9 mouse cellular contexts compared by ENCODE assay signal in the genomic region with DNA sequence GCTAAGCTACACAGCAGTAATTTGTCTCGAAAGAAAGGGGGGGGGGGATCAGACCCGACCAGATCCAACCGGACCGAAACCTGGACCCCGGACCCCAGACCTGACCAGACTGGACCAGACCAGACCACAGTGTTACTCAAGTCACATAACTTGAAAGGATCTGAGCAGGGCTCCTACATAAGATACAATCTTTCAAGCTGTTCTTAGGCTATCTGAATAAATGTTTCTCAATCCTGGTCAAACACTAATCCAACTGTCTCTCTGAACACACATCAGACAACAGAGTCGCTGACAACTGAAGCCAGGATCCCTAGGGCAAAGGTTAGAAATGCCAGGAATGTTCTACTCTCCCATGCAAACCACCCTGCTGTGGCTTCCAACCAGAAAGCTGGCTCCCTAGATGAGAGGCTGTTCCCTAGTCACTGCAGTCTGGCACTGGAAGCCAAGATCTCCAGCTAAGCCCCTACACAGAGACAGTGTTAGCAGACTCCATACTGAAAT. TPM values are rescaled to one million over a fixed set of nuclear protein-coding genes. Genes with fewer than 3 reads are reported as not detected.
DNase-seq lines count a peak whose midpoint lies in the region; ATAC-seq and TF ChIP-seq lines count a peak whose summit lies in the region.
"Had no signal": no experiment of that assay in that cellular context is flagged by ENCODE, and none has a peak within 500 bp of the region (broad histone marks: within the 10 kb centered on the region; RNA-seq: fewer than 3 reads in every experiment).

No protein-coding gene starts in this region.

- H3K4me3 ChIP-seq in intestine, embryonic 16.5 days (ENCODE audit: low read length): no peak overlapping the region
- no peak overlapping the region for H3K4me3 ChIP-seq in liver, embryonic 14.5 days (ENCODE audit: insufficient read depth in 1 of 2, low read depth in 2 of 2, low read length in 2 of 2)

- no peak overlapping the region for H3K9ac ChIP-seq in intestine, embryonic 16.5 days (ENCODE audit: low read depth, low read length)
- no peak overlapping the region for H3K9ac ChIP-seq in liver, embryonic 14.5 days (replicated peaks)

- no peaks in the 10 kb centered on the region for H3K36me3 ChIP-seq in intestine, embryonic 16.5 days (ENCODE audit: control insufficient read depth, insufficient read depth, low read length)
- no peaks in the 10 kb centered on the region for H3K36me3 ChIP-seq in liver, embryonic 14.5 days (replicated peaks; ENCODE audit: control insufficient read depth, insufficient read depth, low read depth)

- no peak overlapping the region for H3K4me2 ChIP-seq in intestine, embryonic 16.5 days (ENCODE audit: low read depth, low read length)
- H3K4me2 ChIP-seq in liver, embryonic 14.5 days (ENCODE audit: low read depth): no peak overlapping the region

- no peaks in the 10 kb centered on the region for H3K27me3 ChIP-seq in intestine, embryonic 16.5 days (replicated peaks; ENCODE audit: control insufficient read depth, insufficient read depth, low read length)
- H3K27me3 ChIP-seq in liver, embryonic 14.5 days (ENCODE audit: control insufficient read depth, insufficient read depth, low read length): no peaks in the 10 kb centered on the region

- 0 out of 2 replicates have a peak, but pooled peaks cover 7% of the 10 kb centered on the region for H3K4me1 ChIP-seq in intestine, embryonic 16.5 days (ENCODE audit: control insufficient read depth, insufficient read depth, low read length)
- peaks cover 0 to 4% of the 10 kb centered on the region in 2 experiments; a peak in 1 of 4 replicates for H3K4me1 ChIP-seq in liver, embryonic 14.5 days (replicated peaks; ENCODE audit: control insufficient read depth in 2 of 2, insufficient read depth in 2 of 2, low read length in 1 of 2)

- H3K9me3 ChIP-seq in intestine, embryonic 16.5 days (ENCODE audit: control insufficient read depth, low read length): no peaks in the 10 kb centered on the region
- no peaks in the 10 kb centered on the region for H3K9me3 ChIP-seq in liver, embryonic 14.5 days (ENCODE audit: control insufficient read depth, low read length)

- no peak for DNase-seq in cerebellum, adult 11-12 months
- peak; percentile 59 for DNase-seq in NIH3T3 (ENCODE audit: low read depth)
- no peak for DNase-seq in liver, embryonic 14.5 days (ENCODE audit: low read depth in 3 of 3, low spot score in 3 of 3)
- no peak for DNase-seq in layer of hippocampus, adult 9-10 months (ENCODE audit: low spot score)
- no peak for DNase-seq in heart, postnatal 4 days
- DNase-seq in natural killer cell, adult 2 months (ENCODE audit: low spot score in 2 of 2): no peak

- no peak for TF ChIP-seq CTCF in liver, embryonic 14.5 days (IDR thresholded peaks at IDR 0.05; ENCODE audit: low read depth)

- no peak for TF ChIP-seq EP300 in liver, embryonic 14.5 days (IDR thresholded peaks at IDR 0.05; ENCODE audit: low read depth)

- ATAC-seq in cerebellum, adult (ENCODE audit: insufficient number of reproducible peaks, low FRiP score, low TSS enrichment): peak; percentile 71
- peak; percentile 67 for ATAC-seq in intestine, embryonic 16.5 days
- peak; percentile 50; the same call in 1 of the 2 replicates for ATAC-seq in liver, embryonic 14.5 days (ENCODE audit: insufficient read depth)

- no peak overlapping the region for H3K27ac ChIP-seq in intestine, embryonic 16.5 days (ENCODE audit: low read length)
- no peak overlapping the region for H3K27ac ChIP-seq in liver, embryonic 14.5 days
- H3K27ac ChIP-seq: macrophage had no signal

- 72% methylated on average over 6 of the region's 6 CpGs for WGBS in intestine, embryonic 16.5 days
- WGBS in liver, embryonic 14.5 days (ENCODE audit: insufficient replicate concordance): 71% methylated on average over 6 of the region's 6 CpGs

RNA-seq across cellular contexts. Expression of a gene that starts 24.5 kb away (rescaled TPM):
- polyA plus RNA-seq in intestine, embryonic 16.5 days (2015; fragmentation: Nextera tagmentation; extraction: Ambion mirVana): 2.2 and 3.0 TPM in 2 replicates
- polyA plus RNA-seq in liver, embryonic 14.5 days (2012; rRNA removed): 0.92 and 1.2 TPM in 2 replicates
- polyA plus RNA-seq in liver, embryonic 14.5 days (2014; fragmentation: Nextera tagmentation; extraction: Ambion mirVana): 1.2 and 1.7 TPM in 2 replicates
- 10 to 100 TPM; 37.0 to 40.6 TPM for total RNA-seq in heart, postnatal 4 days (2021)
